Mouse (Mus musculus) midbrain, embryonic 14.5 days (tissue): ENCODE measurements around the gene Cwh43. TPM values are rescaled to one million over a fixed set of nuclear protein-coding genes. Genes with fewer than 3 reads are reported as not detected.

Experiments used
- ATAC-seq: fragments of 200-750 bp; cut with Nextera tagmentation; 2 replicates; pipeline ENCODE4 v1.8.0; 2017; ENCODE audit warnings: moderate number of reproducible peaks, moderate library complexity; ENCODE audit not compliant: low FRiP score, low TSS enrichment
- DNase-seq: peaks from one replicate; pipeline ENCODE4 v3.0.0-alpha.2; 2015
- H3K27ac ChIP-seq: fragments of 300-500 bp; sonication (generic); replicated peaks from 2 replicates; pipeline ENCODE4 v1.5.1; 2014; ENCODE audit warnings: mild to moderate bottlenecking, low read depth, low read length, moderate library complexity
- H3K27me3 ChIP-seq: fragments of 300-500 bp; sonication (generic); 2 replicates; pipeline ENCODE4 v1.6.1; 2014; ENCODE audit warnings: low read length, control low read depth, mixed read lengths; ENCODE audit not compliant: control insufficient read depth, insufficient read depth
- H3K36me3 ChIP-seq: fragments of 300-500 bp; sonication (generic); 2 replicates; pipeline ENCODE4 v1.6.1; 2014; ENCODE audit warnings: low read length, control low read depth; ENCODE audit not compliant: control insufficient read depth, insufficient read depth
- H3K4me1 ChIP-seq: fragments of 300-500 bp; sonication (generic); 2 replicates; pipeline ENCODE4 v1.6.1; 2014; ENCODE audit warnings: mild to moderate bottlenecking, antibody characterized with exemption, low read length, control low read depth; ENCODE audit not compliant: control insufficient read depth, insufficient read depth
- H3K4me2 ChIP-seq: fragments of 300-500 bp; sonication (generic); 2 replicates; pipeline ENCODE4 v1.6.1; 2014; ENCODE audit warnings: mild to moderate bottlenecking, low read length, moderate library complexity
- H3K4me3 ChIP-seq: fragments of 300-500 bp; sonication (generic); replicated peaks from 2 replicates; pipeline ENCODE4 v1.5.1; 2014; ENCODE audit warnings: low read depth, low read length
- H3K9ac ChIP-seq: fragments of 300-500 bp; sonication (generic); replicated peaks from 2 replicates; pipeline ENCODE4 v1.6.1; 2014; ENCODE audit warnings: mild to moderate bottlenecking, low read length, moderate library complexity
- H3K9me3 ChIP-seq: fragments of 300-500 bp; sonication (generic); 2 replicates; pipeline ENCODE4 v1.6.1; 2016; ENCODE audit warnings: low read length, control low read depth, mixed read lengths; ENCODE audit not compliant: control insufficient read depth
- WGBS: fragments of 180-500 bp; shearing (Covaris S2); extraction: QIAGEN DNeasy Blood & Tissue Kit; methylation state at CpG from one replicate; pipeline ENCODE4 v1.1.7; 2014; 5-methylcytosine and 5-hydroxymethylcytosine counted together
- polyA plus RNA-seq: library from polyadenylated mRNA; unstranded; fragments of >200 nt; fragmentation: Nextera tagmentation; extraction: Ambion mirVana; gene quantifications from 2 replicates; pipeline ENCODE4 v1.2.1, GENCODE M21; 2014

Gene Cwh43
- polyA plus RNA-seq: 0.38 and 0.49 TPM in 2 replicates

DNA sequence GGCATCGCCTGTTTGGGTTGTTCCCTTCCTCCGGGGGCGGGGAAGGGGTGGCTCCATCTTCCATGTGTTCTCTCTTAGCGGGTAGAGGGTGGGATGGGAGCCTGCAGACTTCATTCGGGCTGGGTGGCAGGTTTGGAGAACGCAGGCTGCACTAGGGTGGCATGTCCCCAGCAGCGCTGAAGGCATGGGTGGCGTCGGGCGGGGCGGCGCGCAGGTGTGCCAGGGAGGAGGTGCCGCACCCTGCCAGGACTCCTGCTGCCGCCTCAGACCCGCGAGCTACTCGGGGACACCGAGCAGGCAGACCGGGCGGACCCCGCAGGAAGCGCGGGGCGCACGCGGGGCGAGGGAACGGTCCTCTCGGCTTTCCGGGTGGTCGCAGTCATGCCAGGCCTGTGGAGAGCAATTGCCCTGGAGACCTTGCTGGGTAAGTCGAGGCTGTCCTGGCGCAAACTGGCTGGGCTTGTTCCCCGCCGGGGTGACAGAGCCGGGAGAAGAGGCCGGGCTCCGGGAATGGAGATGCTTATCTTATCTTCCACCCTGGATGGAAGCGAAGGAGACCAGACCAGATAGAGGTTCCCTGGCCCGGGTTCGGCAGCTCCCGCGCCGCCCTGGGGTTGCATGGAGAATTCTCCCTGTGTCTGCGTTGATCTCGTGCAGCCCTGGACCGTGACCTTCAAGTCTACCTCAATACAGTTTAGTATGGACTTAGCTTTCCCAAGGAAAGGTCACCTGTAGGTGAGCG lies at the start of gene Cwh43:
Gene Cwh43 (plus strand): TSS at position 95 of the 742 bp plus-strand sequence.
- H3K4me1 ChIP-seq: no peaks in the 10 kb centered on the region; the same call in 1 of the 2 replicates
- WGBS: 3% methylated on average over 49 of the region's 49 CpGs
- H3K9me3 ChIP-seq: no peaks in the 10 kb centered on the region
- ATAC-seq: 0 out of 2 replicates have a peak, but pooled peaks have one; percentile 20
- H3K4me3 ChIP-seq: peak within 1 kb of the TSS; percentile 34
- DNase-seq: peak; percentile 31
- H3K36me3 ChIP-seq: no peaks in the 10 kb centered on the region
- H3K27ac ChIP-seq: no peak within 1 kb of the TSS
- peaks cover 19% of the 10 kb centered on the region for H3K27me3 ChIP-seq
- peak within 1 kb of the TSS; percentile 31; the same call in 1 of the 2 replicates for H3K9ac ChIP-seq
- H3K4me2 ChIP-seq: peak within 1 kb of the TSS; percentile 62

DNA sequence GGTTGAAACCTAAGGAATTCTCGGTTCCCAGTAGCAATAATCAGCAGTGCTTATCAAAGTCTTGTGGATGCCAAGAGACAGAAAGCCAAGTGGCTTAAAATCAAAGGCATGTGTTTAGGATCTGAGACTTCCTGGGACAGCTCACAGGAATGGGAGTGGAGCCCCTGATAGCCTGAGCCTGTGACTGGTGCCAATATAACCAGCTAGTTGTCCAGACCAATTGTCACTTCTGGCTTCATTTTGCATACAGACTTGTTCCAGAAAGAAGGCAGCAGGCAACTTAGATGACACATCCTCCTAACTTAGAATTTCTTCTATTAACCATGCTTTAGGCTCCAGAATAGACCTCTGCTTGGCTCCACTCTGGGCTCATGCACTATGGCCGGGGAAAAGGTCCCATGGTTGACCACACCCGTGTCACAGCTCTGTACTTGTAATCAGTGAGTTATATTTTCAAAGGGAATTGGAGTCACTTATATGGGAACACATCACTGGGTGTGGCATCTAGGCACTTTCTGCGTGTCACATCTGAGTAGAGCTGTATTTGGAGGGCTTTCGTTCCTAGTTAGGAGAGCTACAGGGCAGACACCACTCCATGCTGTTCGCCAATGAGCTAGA lies 46.6 kb upstream of the Cwh43 start:
- Histone ChIP-seq H3K4me1 (0 out of 2 replicates have a peak, but pooled peaks cover 3% of the 10 kb centered on the region), H3K4me2 (no peak overlapping the region), H3K9me3 (no peaks in the 10 kb centered on the region), H3K27me3 (no peaks in the 10 kb centered on the region), H3K9ac (no peak overlapping the region), H3K27ac (no peak overlapping the region), H3K4me3 (no peak overlapping the region), H3K36me3 (no peaks in the 10 kb centered on the region)
- DNase-seq (no peak), ATAC-seq (no peak)
- WGBS: 85% methylated on average over 6 of the region's 6 CpGs

DNA sequence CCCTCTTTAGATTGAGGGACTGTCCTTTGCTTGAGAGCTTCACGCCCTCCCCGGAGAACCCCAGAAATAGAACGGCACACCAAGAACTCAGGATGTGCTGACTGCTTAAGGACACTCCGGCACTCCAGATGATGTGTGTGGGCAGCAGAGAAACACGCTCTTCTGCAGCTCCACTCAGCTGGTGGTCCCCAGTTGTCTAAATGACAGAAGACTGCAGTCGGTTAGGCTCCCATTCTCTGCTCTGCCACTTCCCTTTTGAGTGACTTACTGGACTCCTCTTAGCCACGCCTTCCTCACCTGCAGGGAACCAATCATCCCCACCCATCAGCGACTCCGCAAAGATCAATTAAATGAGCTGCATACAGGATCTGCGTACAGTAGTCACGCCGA lies 46.1 kb upstream of the Cwh43 start:
- Histone ChIP-seq H3K9ac (no peak overlapping the region), H3K4me2 (peak overlapping the region; percentile 28; the same call in 1 of the 2 replicates), H3K27me3 (no peaks in the 10 kb centered on the region), H3K4me3 (no peak overlapping the region), H3K4me1 (0 out of 2 replicates have a peak, but pooled peaks cover 1% of the 10 kb centered on the region), H3K36me3 (no peaks in the 10 kb centered on the region), H3K27ac (no peak overlapping the region), H3K9me3 (no peaks in the 10 kb centered on the region)
- ATAC-seq (no peak), DNase-seq (no peak)
- 34% methylated on average over 12 of the region's 12 CpGs for WGBS

DNA sequence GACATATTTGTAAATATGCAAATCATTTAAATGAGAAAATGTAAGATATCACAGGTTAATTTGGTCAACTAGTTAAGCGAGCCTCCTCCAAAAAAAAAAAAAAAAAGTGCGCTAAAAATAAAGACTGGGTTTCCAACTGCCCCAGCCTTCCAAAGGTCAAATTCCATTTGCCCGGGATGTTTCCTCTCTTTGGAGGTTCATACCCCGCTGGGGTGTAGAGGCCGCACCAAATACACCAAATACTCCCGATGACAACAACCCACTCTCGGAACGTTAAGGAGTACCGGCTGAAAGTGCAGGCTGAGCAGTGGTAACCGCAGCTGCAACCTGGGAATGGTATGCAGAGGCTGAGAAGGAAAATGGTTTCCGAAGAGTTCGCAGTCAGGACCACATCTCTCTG lies 45.6 kb upstream of the Cwh43 start:
- no peak for DNase-seq
- no peaks in the 10 kb centered on the region for H3K27me3 ChIP-seq
- WGBS: 30% methylated on average over 12 of the region's 12 CpGs
- no peaks in the 10 kb centered on the region for H3K4me1 ChIP-seq
- no peaks in the 10 kb centered on the region for H3K9me3 ChIP-seq
- peak overlapping the region; percentile 28; the same call in 1 of the 2 replicates for H3K4me2 ChIP-seq
- H3K4me3 ChIP-seq: no peak overlapping the region
- ATAC-seq: no peak
- no peak overlapping the region for H3K9ac ChIP-seq
- no peak overlapping the region for H3K27ac ChIP-seq
- no peaks in the 10 kb centered on the region for H3K36me3 ChIP-seq

DNA sequence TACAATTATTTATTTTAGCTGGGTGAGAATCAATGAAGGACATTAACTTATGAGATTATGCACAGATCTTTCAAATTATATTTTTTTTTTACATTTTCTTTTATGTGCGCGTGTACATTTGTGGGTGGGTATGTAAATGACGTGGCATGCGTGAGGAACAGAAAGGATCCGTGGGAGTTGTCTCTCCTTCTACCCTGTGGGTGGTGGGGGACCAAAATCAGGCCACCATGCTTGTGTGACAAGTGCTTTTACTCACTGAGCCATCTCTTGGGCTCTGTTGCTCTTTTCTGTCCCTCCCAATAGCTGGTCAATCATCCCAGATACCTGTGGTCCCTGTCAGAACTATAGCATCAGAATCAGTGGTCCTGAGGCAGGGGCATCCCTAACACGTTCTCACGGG lies 43.5 kb upstream of the Cwh43 start:
- ATAC-seq: no peak

DNA sequence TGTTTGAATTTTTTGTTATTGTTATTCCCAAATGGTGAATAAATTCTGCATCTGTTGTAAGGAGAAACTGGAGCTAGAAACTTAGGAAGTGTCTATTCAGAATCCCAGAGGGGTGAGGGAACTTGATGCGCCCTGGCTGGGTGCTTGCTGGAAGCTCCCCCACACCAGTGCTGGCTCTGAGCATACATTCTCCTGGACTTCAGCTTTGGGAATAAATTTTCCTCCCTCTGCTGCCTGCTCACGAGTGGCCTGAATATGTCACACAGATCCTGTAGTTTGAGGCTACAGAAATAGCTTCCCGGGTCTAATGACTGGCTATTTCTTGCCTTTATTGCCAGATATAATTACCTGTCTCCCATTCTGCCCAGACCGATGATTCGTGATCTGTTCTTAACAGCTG lies 43.1 kb upstream of the Cwh43 start:
- Histone ChIP-seq H3K9ac (no peak overlapping the region), H3K4me3 (no peak overlapping the region), H3K27me3 (no peaks in the 10 kb centered on the region), H3K4me2 (no peak overlapping the region), H3K36me3 (no peaks in the 10 kb centered on the region), H3K27ac (no peak overlapping the region), H3K9me3 (no peaks in the 10 kb centered on the region), H3K4me1 (no peaks in the 10 kb centered on the region)
- DNase-seq (no peak), ATAC-seq (no peak)
- WGBS: 86% methylated on average over 5 of the region's 5 CpGs

More for the DNA sequence above, 43.5 kb upstream of the Cwh43 start:
- no peaks in the 10 kb centered on the region for H3K36me3 ChIP-seq
- H3K9ac ChIP-seq: no peak overlapping the region
- 87% methylated on average over 7 of the region's 7 CpGs for WGBS
- H3K27ac ChIP-seq: no peak overlapping the region
- no peaks in the 10 kb centered on the region for H3K4me1 ChIP-seq
- DNase-seq: no peak
- H3K9me3 ChIP-seq: no peaks in the 10 kb centered on the region
- no peak overlapping the region for H3K4me3 ChIP-seq
- H3K27me3 ChIP-seq: no peaks in the 10 kb centered on the region
- no peak overlapping the region for H3K4me2 ChIP-seq

DNA sequence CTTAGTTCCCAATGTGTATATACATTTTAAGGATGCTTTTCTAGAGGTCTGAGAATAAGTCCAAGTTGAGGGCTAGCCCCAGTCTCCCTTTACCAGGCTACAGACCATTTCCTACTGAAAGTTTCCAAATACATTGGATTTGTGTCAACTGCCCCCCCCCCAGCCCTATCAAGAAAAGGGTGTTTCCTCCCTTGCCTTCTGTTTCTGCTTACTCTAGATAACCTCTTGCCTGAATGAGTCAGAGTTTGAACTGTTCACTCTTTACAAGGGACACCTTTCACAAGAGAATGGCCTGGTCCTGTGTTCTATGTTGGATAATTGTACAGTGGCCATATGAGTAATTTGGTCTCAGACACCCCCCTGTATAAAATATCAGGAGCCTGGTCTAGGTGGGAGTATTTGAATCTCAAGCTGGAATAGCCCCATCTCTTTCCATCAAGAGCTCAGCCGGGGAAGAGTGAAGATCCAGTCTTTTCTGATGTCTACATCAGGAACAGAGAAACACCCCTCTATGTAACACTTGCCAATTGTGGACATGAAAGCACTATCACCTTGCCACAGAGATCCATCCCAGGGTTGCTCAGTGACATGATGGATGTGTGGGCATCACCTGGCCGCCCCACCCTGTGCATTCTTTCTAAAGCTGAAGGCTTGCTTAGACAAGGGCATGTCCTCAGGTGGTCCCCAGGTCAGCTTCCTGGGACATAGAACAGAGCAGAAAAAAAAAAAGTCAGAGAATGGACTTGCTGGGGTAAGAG lies 41.6 kb upstream of the Cwh43 start:
- H3K36me3 ChIP-seq: no peaks in the 10 kb centered on the region
- H3K4me2 ChIP-seq: no peak overlapping the region
- no peaks in the 10 kb centered on the region for H3K4me1 ChIP-seq
- no peaks in the 10 kb centered on the region for H3K27me3 ChIP-seq
- no peak overlapping the region for H3K27ac ChIP-seq
- ATAC-seq (no peak), DNase-seq (no peak)
- H3K9me3 ChIP-seq: no peaks in the 10 kb centered on the region
- no peak overlapping the region for H3K9ac ChIP-seq
- 84% methylated on average over 2 of the region's 2 CpGs for WGBS
- no peak overlapping the region for H3K4me3 ChIP-seq

DNA sequence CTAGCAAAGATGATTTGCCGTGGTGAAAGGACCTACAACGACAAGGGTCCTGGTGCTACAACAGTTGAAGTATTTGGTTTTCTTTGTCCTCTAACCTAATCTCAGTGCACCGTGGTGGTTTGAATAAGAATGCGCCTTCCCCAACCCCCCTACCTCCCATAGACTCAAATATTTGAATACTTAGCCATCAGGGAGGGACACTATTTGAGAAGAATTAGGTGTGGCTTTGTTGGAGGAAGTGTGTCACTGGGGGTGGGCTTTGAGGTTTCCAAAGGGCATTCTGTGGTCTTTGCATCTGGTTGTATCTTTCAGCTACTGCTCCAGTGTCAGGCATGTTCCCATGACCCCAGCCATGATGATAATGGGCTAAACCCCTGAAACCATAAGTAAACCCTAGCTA lies 38.0 kb upstream of the Cwh43 start:
- Histone ChIP-seq H3K27ac (no peak overlapping the region), H3K27me3 (no peaks in the 10 kb centered on the region), H3K4me2 (no peak overlapping the region), H3K36me3 (no peaks in the 10 kb centered on the region), H3K4me3 (no peak overlapping the region), H3K9ac (no peak overlapping the region), H3K9me3 (no peaks in the 10 kb centered on the region), H3K4me1 (no peaks in the 10 kb centered on the region)
- WGBS: 65% methylated on average over 4 of the region's 4 CpGs
- ATAC-seq (no peak), DNase-seq (no peak)
